Mouse (Mus musculus) embryonic facial prominence, embryonic 15.5 days (tissue): ENCODE data around the gene Clip2. TPM values are rescaled to one million over a fixed set of nuclear protein-coding genes. Genes with fewer than 3 reads are reported as not detected.
A peak's percentile ranks its signal among the peaks of the same experiment; 100 is the strongest.

Experiments used
- ATAC-seq: fragments of 200-750 bp; cut with Nextera tagmentation; 2 replicates; pipeline ENCODE4 v1.8.0; 2017; ENCODE audit warnings: low read depth, moderate TSS enrichment; ENCODE audit not compliant: insufficient number of reproducible peaks, low FRiP score, low TSS enrichment
- H3K27ac ChIP-seq: fragments of 300-500 bp; sonication (generic); replicated peaks from 2 replicates; pipeline ENCODE4 v1.5.1; 2015; ENCODE audit warnings: mild to moderate bottlenecking, inconsistent platforms
- H3K27me3 ChIP-seq: fragments of 300-500 bp; sonication (generic); 2 replicates; pipeline ENCODE4 v1.6.1; 2015; ENCODE audit warnings: inconsistent platforms
- H3K36me3 ChIP-seq: fragments of 300-500 bp; sonication (generic); 2 replicates; pipeline ENCODE4 v1.6.1; 2015; ENCODE audit warnings: mild to moderate bottlenecking, inconsistent platforms
- H3K4me1 ChIP-seq: fragments of 300-500 bp; sonication (generic); 2 replicates; pipeline ENCODE4 v1.6.1; 2015; ENCODE audit warnings: inconsistent platforms
- H3K4me2 ChIP-seq: fragments of 300-500 bp; sonication (generic); replicated peaks from 2 replicates; pipeline ENCODE4 v1.6.1; 2015; ENCODE audit warnings: mild to moderate bottlenecking, inconsistent platforms
- H3K4me3 ChIP-seq: fragments of 300-500 bp; sonication (generic); replicated peaks from 2 replicates; pipeline ENCODE4 v1.5.1; 2015; ENCODE audit warnings: mild to moderate bottlenecking, inconsistent platforms
- H3K9ac ChIP-seq: fragments of 300-500 bp; sonication (generic); 2 replicates; pipeline ENCODE4 v1.6.1; 2015; ENCODE audit warnings: inconsistent platforms
- H3K9me3 ChIP-seq: fragments of 300-500 bp; sonication (generic); replicated peaks from 2 replicates; pipeline ENCODE4 v1.6.1; 2016; ENCODE audit warnings: inconsistent platforms
- WGBS: fragments of 180-500 bp; shearing (Covaris S2); methylation state at CpG from one replicate; pipeline ENCODE4 v1.1.7; 2015; 5-methylcytosine and 5-hydroxymethylcytosine counted together
- polyA plus RNA-seq: library from polyadenylated mRNA; unstranded; fragments of >200 nt; fragmentation: Nextera tagmentation; extraction: Ambion mirVana; gene quantifications from 2 replicates; pipeline ENCODE4 v1.2.1, GENCODE M21; 2015

The Clip2 gene
- polyA plus RNA-seq, 1 experiment from 2014 or later: 4.3 TPM

GRCm38 (mm10) chr5:134579135-134579534 lies 26.9 kb upstream of the Clip2 start:
- no peaks in the 10 kb centered on the region for H3K9me3 ChIP-seq
- WGBS: 59% methylated on average over 3 of the region's 3 CpGs
- H3K36me3 ChIP-seq: no peaks in the 10 kb centered on the region
- no peaks in the 10 kb centered on the region for H3K27me3 ChIP-seq
- H3K27ac ChIP-seq: no peak overlapping the region
- no peak overlapping the region for H3K4me2 ChIP-seq
- H3K9ac ChIP-seq: no peak overlapping the region
- no peak for ATAC-seq
- H3K4me1 ChIP-seq: peaks cover 12% of the 10 kb centered on the region
- H3K4me3 ChIP-seq: no peak overlapping the region

GRCm38 (mm10) chr5:134577534-134577933 lies 25.3 kb upstream of the Clip2 start:
- Histone ChIP-seq H3K27ac (peak overlapping the region; percentile 48), H3K4me2 (no peak overlapping the region), H3K36me3 (no peaks in the 10 kb centered on the region), H3K4me1 (peaks cover 7% of the 10 kb centered on the region), H3K27me3 (no peaks in the 10 kb centered on the region), H3K9ac (no peak overlapping the region), H3K4me3 (no peak overlapping the region), H3K9me3 (no peaks in the 10 kb centered on the region)
- ATAC-seq: 0 out of 2 replicates have a peak, but pooled peaks have one; percentile 39
- WGBS: 53% methylated on average over 7 of the region's 7 CpGs

- no peak for ATAC-seq
- H3K9ac ChIP-seq: no peak overlapping the region
- WGBS: 69% methylated on average over 14 of the region's 14 CpGs
- peaks cover 12% of the 10 kb centered on the region for H3K4me1 ChIP-seq
- H3K4me3 ChIP-seq: no peak overlapping the region
- H3K9me3 ChIP-seq: no peaks in the 10 kb centered on the region
- peak overlapping the region; percentile 48; the same call in 1 of the 2 replicates for H3K27ac ChIP-seq
- no peaks in the 10 kb centered on the region for H3K27me3 ChIP-seq
- no peak overlapping the region for H3K4me2 ChIP-seq
- no peaks in the 10 kb centered on the region for H3K36me3 ChIP-seq
Observed at GRCm38 (mm10) chr5:134576517-134577220, 24.4 kb upstream of the Clip2 start.

- no peak for ATAC-seq
Observed at GRCm38 (mm10) chr5:134575833-134576232, 23.6 kb upstream of the Clip2 start.

GRCm38 (mm10) chr5:134572508-134573214 lies 20.4 kb upstream of the Clip2 start:
- peak overlapping the region; percentile 82 for H3K4me2 ChIP-seq
- WGBS: 36% methylated on average over 10 of the region's 10 CpGs
- ATAC-seq: no peak
- H3K4me1 ChIP-seq: peaks cover 30% of the 10 kb centered on the region
- no peaks in the 10 kb centered on the region for H3K27me3 ChIP-seq
- H3K9ac ChIP-seq: peak overlapping the region; percentile 15; the same call in 1 of the 2 replicates
- H3K9me3 ChIP-seq: no peaks in the 10 kb centered on the region
- H3K27ac ChIP-seq: peak overlapping the region; percentile 91
- peak overlapping the region; percentile 54 for H3K4me3 ChIP-seq
- no peaks in the 10 kb centered on the region for H3K36me3 ChIP-seq

More at GRCm38 (mm10) chr5:134575833-134576232, 23.6 kb upstream of the Clip2 start:
- WGBS: 95% methylated on average over 5 of the region's 5 CpGs
- H3K9ac ChIP-seq: no peak overlapping the region
- peaks cover 19% of the 10 kb centered on the region for H3K4me1 ChIP-seq
- no peak overlapping the region for H3K4me2 ChIP-seq
- H3K36me3 ChIP-seq: no peaks in the 10 kb centered on the region
- no peak overlapping the region for H3K27ac ChIP-seq
- H3K9me3 ChIP-seq: no peaks in the 10 kb centered on the region
- no peak overlapping the region for H3K4me3 ChIP-seq
- H3K27me3 ChIP-seq: no peaks in the 10 kb centered on the region

GRCm38 (mm10) chr5:134571730-134572507 lies 19.7 kb upstream of the Clip2 start:
- peak; percentile 64 for ATAC-seq
- under 1% methylated on average over 23 of the region's 23 CpGs for WGBS

GRCm38 (mm10) chr5:134568964-134569491 lies 16.8 kb upstream of the Clip2 start:
- Histone ChIP-seq H3K4me2 (no peak overlapping the region), H3K4me1 (peaks cover 30% of the 10 kb centered on the region), H3K27ac (peak overlapping the region; percentile 84), H3K9ac (no peak overlapping the region), H3K9me3 (no peaks in the 10 kb centered on the region), H3K36me3 (no peaks in the 10 kb centered on the region), H3K4me3 (no peak overlapping the region), H3K27me3 (no peaks in the 10 kb centered on the region)
- WGBS: 37% methylated on average over 8 of the region's 8 CpGs
- ATAC-seq: 0 out of 2 replicates have a peak, but pooled peaks have one; percentile 43

More at GRCm38 (mm10) chr5:134571730-134572507, 19.7 kb upstream of the Clip2 start:
- Histone ChIP-seq H3K9me3 (no peaks in the 10 kb centered on the region), H3K4me1 (peaks cover 30% of the 10 kb centered on the region), H3K27me3 (no peaks in the 10 kb centered on the region), H3K27ac (peak overlapping the region; percentile 91), H3K4me2 (peak overlapping the region; percentile 82), H3K9ac (peak overlapping the region; percentile 15), H3K4me3 (peak overlapping the region; percentile 54), H3K36me3 (no peaks in the 10 kb centered on the region)

GRCm38 (mm10) chr5:134568030-134568429 lies 15.8 kb upstream of the Clip2 start:
- no peak for ATAC-seq

GRCm38 (mm10) chr5:134567445-134567844 lies 15.2 kb upstream of the Clip2 start:
- Histone ChIP-seq H3K9me3 (no peaks in the 10 kb centered on the region), H3K4me1 (peaks cover 22% of the 10 kb centered on the region), H3K4me3 (no peak overlapping the region), H3K27ac (no peak overlapping the region), H3K9ac (no peak overlapping the region), H3K27me3 (no peaks in the 10 kb centered on the region), H3K4me2 (no peak overlapping the region), H3K36me3 (no peaks in the 10 kb centered on the region)
- no peak for ATAC-seq
- 77% methylated on average over 4 of the region's 4 CpGs for WGBS

More at GRCm38 (mm10) chr5:134568030-134568429, 15.8 kb upstream of the Clip2 start:
- peak overlapping the region; percentile 84 for H3K27ac ChIP-seq
- H3K27me3 ChIP-seq: no peaks in the 10 kb centered on the region
- H3K4me2 ChIP-seq: no peak overlapping the region
- no peak overlapping the region for H3K4me3 ChIP-seq
- H3K36me3 ChIP-seq: no peaks in the 10 kb centered on the region
- WGBS: 74% methylated on average over 3 of the region's 3 CpGs
- no peak overlapping the region for H3K9ac ChIP-seq
- peaks cover 28% of the 10 kb centered on the region for H3K4me1 ChIP-seq
- no peaks in the 10 kb centered on the region for H3K9me3 ChIP-seq

GRCm38 (mm10) chr5:134565696-134566095 lies 13.5 kb upstream of the Clip2 start:
- Histone ChIP-seq H3K4me2 (no peak overlapping the region), H3K9me3 (no peaks in the 10 kb centered on the region), H3K27ac (no peak overlapping the region), H3K4me1 (peaks cover 11% of the 10 kb centered on the region), H3K9ac (no peak overlapping the region), H3K27me3 (no peaks in the 10 kb centered on the region), H3K36me3 (no peaks in the 10 kb centered on the region), H3K4me3 (no peak overlapping the region)
- WGBS: 91% methylated on average over 6 of the region's 6 CpGs
- ATAC-seq: no peak

- Histone ChIP-seq H3K4me2 (no peak overlapping the region), H3K27me3 (no peaks in the 10 kb centered on the region), H3K4me3 (no peak overlapping the region), H3K4me1 (peaks cover 6% of the 10 kb centered on the region), H3K27ac (no peak overlapping the region), H3K36me3 (no peaks in the 10 kb centered on the region), H3K9ac (no peak overlapping the region), H3K9me3 (no peaks in the 10 kb centered on the region)
- ATAC-seq: no peak
- 92% methylated on average over 2 of the region's 2 CpGs for WGBS
Observed at GRCm38 (mm10) chr5:134564272-134564671, 12.0 kb upstream of the Clip2 start.
